Mouse (Mus musculus) thymus, adult 2 months (tissue): Measurements from ENCODE around the gene Hmx2.

Source experiments
- CTCF ChIP-seq: fragments of 200-500 bp; IDR thresholded peaks from 2 replicates; pipeline ENCODE4 v1.5.1; 2012; ENCODE audit warnings: mild to moderate bottlenecking, control low read depth, low read length, moderate library complexity, borderline replicate concordance; ENCODE audit not compliant: control insufficient read depth, poor library complexity, insufficient read depth; ENCODE audit errors: extremely low read depth
- POLR2A ChIP-seq: fragments of 200-500 bp; IDR thresholded peaks from 2 replicates; pipeline ENCODE4 v1.6.1; 2012; ENCODE audit warnings: mild to moderate bottlenecking, low read length, control low read depth, moderate library complexity; ENCODE audit not compliant: control insufficient read depth, poor library complexity, insufficient read depth; ENCODE audit errors: extremely low read depth

GRCm38 (mm10) chr7:131598483-131598824 lies 49.9 kb downstream of the Hmx2 start:
- TF ChIP-seq POLR2A (no peak), CTCF (no peak)
